Mouse (Mus musculus): ENCODE measurements around the gene Hnrnpf. TPM values are rescaled to one million over a fixed set of nuclear protein-coding genes. Genes with fewer than 3 reads are reported as not detected.

Hnrnpf gene
- total RNA-seq (2023) = 460 and 526 TPM in 2 replicates

GRCm38 (mm10) chr6:117900126-117901080 lies at the start of gene Hnrnpf:
Hnrnpf (plus strand) TSS chr6:117900324.

GRCm38 (mm10) chr6:117861848-117862247 lies 38.3 kb upstream of the Hnrnpf start, which contains the start of gene Zfp239:
Zfp239 (plus strand) TSS chr6:117862100.

GRCm38 (mm10) chr6:117937222-117937932 lies 37.3 kb downstream of the Hnrnpf start, which contains the start of gene Fxyd4:
Fxyd4 (minus strand) TSS chr6:117937692.

Other genes starting within 250 kb of the Hnrnpf start
- 3.2 and 5.1 TPM in 2 replicates for gene Zfp637, start 59.1 kb upstream of the Hnrnpf start, total RNA-seq (2023)
- not detected in 2 replicates for gene Zfp239, start 38.2 kb upstream of the Hnrnpf start, total RNA-seq (2023)
- gene Fxyd4, start 37.4 kb downstream of the Hnrnpf start, total RNA-seq (2023) = 0.86 TPM in 1 of 2 replicates, not detected in the other
- gene Rasgef1a, start 111.1 kb downstream of the Hnrnpf start, total RNA-seq (2023) = 0.95 TPM in 2 replicates
- 80.5 and 101 TPM in 2 replicates for gene Csgalnact2, start 238.8 kb downstream of the Hnrnpf start, total RNA-seq (2023)